Mouse (Mus musculus): ENCODE measurements around the gene Cyp2ab1. TPM values are rescaled to one million over a fixed set of nuclear protein-coding genes. Genes with fewer than 3 reads are reported as not detected.

The Cyp2ab1 gene
- polyA plus RNA-seq, 1 experiment, result 0.22 TPM

- Histone ChIP-seq H3K36me3 (ENCODE audit: control insufficient read depth, insufficient read depth, low read length) (no peaks in the 10 kb centered on the region), H3K27me3 (replicated peaks; ENCODE audit: control insufficient read depth, insufficient read depth, low read length) (no peaks in the 10 kb centered on the region), H3K27ac (ENCODE audit: insufficient read depth, low read depth, low read length) (no peak overlapping the region), H3K4me3 (ENCODE audit: insufficient read depth, low read depth, low read length) (no peak overlapping the region), H3K4me1 (ENCODE audit: control insufficient read depth, insufficient read depth, low read length) (no peaks in the 10 kb centered on the region)
- no peak for TF ChIP-seq POLR2A (IDR thresholded peaks at IDR 0.05; ENCODE audit: low read depth, low read length)
- no peak for TF ChIP-seq CTCF (conservative IDR thresholded peaks at IDR 0.05; ENCODE audit: insufficient read depth, insufficient read length, low read depth, low read length)
- DNase-seq, result no peak
- 81% methylated on average over 4 of the region's 4 CpGs for WGBS
These were observed 2.9 kb downstream of the Cyp2ab1 start for GRCm38 (mm10) chr16:20322274-20322673.

- 77% methylated on average over 6 of the region's 6 CpGs for WGBS
- DNase-seq, result no peak
- H3K27ac ChIP-seq (ENCODE audit: insufficient read depth, low read depth, low read length), result no peak overlapping the region
- H3K4me3 ChIP-seq (ENCODE audit: insufficient read depth, low read depth, low read length), result no peak overlapping the region
- no peak for TF ChIP-seq CTCF (conservative IDR thresholded peaks at IDR 0.05; ENCODE audit: insufficient read depth, insufficient read length, low read depth, low read length)
- no peak for TF ChIP-seq POLR2A (IDR thresholded peaks at IDR 0.05; ENCODE audit: low read depth, low read length)
- no peaks in the 10 kb centered on the region for H3K27me3 ChIP-seq (replicated peaks; ENCODE audit: control insufficient read depth, insufficient read depth, low read length)
- no peaks in the 10 kb centered on the region for H3K4me1 ChIP-seq (ENCODE audit: control insufficient read depth, insufficient read depth, low read length)
- no peaks in the 10 kb centered on the region for H3K36me3 ChIP-seq (ENCODE audit: control insufficient read depth, insufficient read depth, low read length)
These were observed 8.4 kb downstream of the Cyp2ab1 start for GRCm38 (mm10) chr16:20316770-20317169.

- DNase-seq, result no peak
- WGBS, result 84% methylated on average over 4 of the region's 4 CpGs
- H3K27me3 ChIP-seq (replicated peaks; ENCODE audit: control insufficient read depth, insufficient read depth, low read length), result no peaks in the 10 kb centered on the region
- TF ChIP-seq CTCF (conservative IDR thresholded peaks at IDR 0.05; ENCODE audit: insufficient read depth, insufficient read length, low read depth, low read length) (no peak), POLR2A (IDR thresholded peaks at IDR 0.05; ENCODE audit: low read depth, low read length) (no peak)
- no peak overlapping the region for H3K27ac ChIP-seq (ENCODE audit: insufficient read depth, low read depth, low read length)
- H3K4me1 ChIP-seq (ENCODE audit: control insufficient read depth, insufficient read depth, low read length), result no peaks in the 10 kb centered on the region
- no peak overlapping the region for H3K4me3 ChIP-seq (ENCODE audit: insufficient read depth, low read depth, low read length)
- no peaks in the 10 kb centered on the region for H3K36me3 ChIP-seq (ENCODE audit: control insufficient read depth, insufficient read depth, low read length)
These were observed 9.9 kb downstream of the Cyp2ab1 start for GRCm38 (mm10) chr16:20315266-20315665.

GRCm38 (mm10) chr16:20312272-20312671 lies 12.9 kb downstream of the Cyp2ab1 start:
- TF ChIP-seq CTCF (conservative IDR thresholded peaks at IDR 0.05; ENCODE audit: insufficient read depth, insufficient read length, low read depth, low read length) (no peak), POLR2A (IDR thresholded peaks at IDR 0.05; ENCODE audit: low read depth, low read length) (no peak)
- H3K27me3 ChIP-seq (replicated peaks; ENCODE audit: control insufficient read depth, insufficient read depth, low read length), result no peaks in the 10 kb centered on the region
- DNase-seq, result no peak
- H3K4me1 ChIP-seq (ENCODE audit: control insufficient read depth, insufficient read depth, low read length), result no peaks in the 10 kb centered on the region
- no peak overlapping the region for H3K27ac ChIP-seq (ENCODE audit: insufficient read depth, low read depth, low read length)
- no peaks in the 10 kb centered on the region for H3K36me3 ChIP-seq (ENCODE audit: control insufficient read depth, insufficient read depth, low read length)
- no peak overlapping the region for H3K4me3 ChIP-seq (ENCODE audit: insufficient read depth, low read depth, low read length)
- 64% methylated on average over 14 of the region's 14 CpGs for WGBS

GRCm38 (mm10) chr16:20301770-20302649 lies 23.2 kb downstream of the Cyp2ab1 start, which contains the start of gene Parl:
Parl (minus strand) TSS chr16:20302387.
- Histone ChIP-seq H3K4me3 (ENCODE audit: insufficient read depth, low read depth, low read length) (peak within 1 kb of the TSS; percentile 93), H3K4me1 (ENCODE audit: control insufficient read depth, insufficient read depth, low read length) (peaks cover 12% of the 10 kb centered on the region), H3K36me3 (ENCODE audit: control insufficient read depth, insufficient read depth, low read length) (no peaks in the 10 kb centered on the region), H3K27ac (ENCODE audit: insufficient read depth, low read depth, low read length) (peak within 1 kb of the TSS; percentile 71), H3K27me3 (replicated peaks; ENCODE audit: control insufficient read depth, insufficient read depth, low read length) (no peaks in the 10 kb centered on the region)
- WGBS, result under 1% methylated on average over 52 of the region's 52 CpGs
- peak; percentile 88 for DNase-seq
- TF ChIP-seq CTCF (conservative IDR thresholded peaks at IDR 0.05; ENCODE audit: insufficient read depth, insufficient read length, low read depth, low read length), result peak; percentile 80
- TF ChIP-seq POLR2A (IDR thresholded peaks at IDR 0.05; ENCODE audit: low read depth, low read length), result peak; percentile 31

GRCm38 (mm10) chr16:20300076-20300475 lies 25.1 kb downstream of the Cyp2ab1 start:
- H3K4me3 ChIP-seq (ENCODE audit: insufficient read depth, low read depth, low read length), result no peak overlapping the region
- no peaks in the 10 kb centered on the region for H3K27me3 ChIP-seq (replicated peaks; ENCODE audit: control insufficient read depth, insufficient read depth, low read length)
- TF ChIP-seq CTCF (conservative IDR thresholded peaks at IDR 0.05; ENCODE audit: insufficient read depth, insufficient read length, low read depth, low read length) (no peak), POLR2A (IDR thresholded peaks at IDR 0.05; ENCODE audit: low read depth, low read length) (no peak)
- H3K36me3 ChIP-seq (ENCODE audit: control insufficient read depth, insufficient read depth, low read length), result no peaks in the 10 kb centered on the region; the same call in 1 of the 2 replicates
- DNase-seq, result no peak
- 94% methylated on average over 2 of the region's 2 CpGs for WGBS
- peaks cover 12% of the 10 kb centered on the region for H3K4me1 ChIP-seq (ENCODE audit: control insufficient read depth, insufficient read depth, low read length)
- no peak overlapping the region for H3K27ac ChIP-seq (ENCODE audit: insufficient read depth, low read depth, low read length)

- no peak for TF ChIP-seq CTCF (conservative IDR thresholded peaks at IDR 0.05; ENCODE audit: insufficient read depth, insufficient read length, low read depth, low read length)
- no peak for TF ChIP-seq POLR2A (IDR thresholded peaks at IDR 0.05; ENCODE audit: low read depth, low read length)
- DNase-seq, result no peak
- 76% methylated on average over 4 of the region's 4 CpGs for WGBS
- Histone ChIP-seq H3K27me3 (replicated peaks; ENCODE audit: control insufficient read depth, insufficient read depth, low read length) (no peaks in the 10 kb centered on the region), H3K4me3 (ENCODE audit: insufficient read depth, low read depth, low read length) (no peak overlapping the region), H3K4me1 (ENCODE audit: control insufficient read depth, insufficient read depth, low read length) (no peaks in the 10 kb centered on the region), H3K27ac (ENCODE audit: insufficient read depth, low read depth, low read length) (no peak overlapping the region), H3K36me3 (ENCODE audit: control insufficient read depth, insufficient read depth, low read length) (peaks cover 5% of the 10 kb centered on the region)
These were observed 45.0 kb downstream of the Cyp2ab1 start for GRCm38 (mm10) chr16:20280238-20280637.
